12 mouse cellular contexts compared by ENCODE assay signal in the genomic region with DNA sequence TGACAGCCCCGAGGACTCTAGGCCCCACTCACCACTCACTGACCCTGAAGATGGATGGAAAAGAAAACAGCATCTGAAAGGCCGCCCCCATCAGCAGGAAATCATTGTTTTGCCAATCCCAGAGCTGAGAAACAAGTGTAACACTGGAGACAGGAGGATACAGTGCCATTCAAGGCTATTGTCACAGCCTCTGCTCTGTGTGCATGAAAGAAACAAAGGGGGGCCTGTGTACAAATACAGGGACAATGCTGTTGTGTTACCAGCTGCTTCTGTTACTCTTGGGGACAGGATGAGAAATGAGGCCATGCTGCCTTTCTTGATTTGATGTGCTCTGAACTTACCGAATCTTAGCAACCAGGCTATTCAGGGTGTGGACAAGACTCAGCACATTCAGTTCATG. TPM values are rescaled to one million over a fixed set of nuclear protein-coding genes. Genes with fewer than 3 reads are reported as not detected.
DNase-seq lines count a peak whose midpoint lies in the region; ATAC-seq lines count a peak whose summit lies in the region.
"Had no signal": no experiment of that assay in that cellular context is flagged by ENCODE, and none has a peak within 500 bp of the region (broad histone marks: within the 10 kb centered on the region; RNA-seq: fewer than 3 reads in every experiment).

TSS of gene Prr5l (minus strand) at position 30 of the 400 bp plus-strand sequence.

- H3K4me3 ChIP-seq in hindbrain, embryonic 10.5 days: no peak within 1 kb of the TSS
- H3K4me3 ChIP-seq in hindbrain, embryonic 14.5 days (replicated peaks; ENCODE audit: low read length): no peak within 1 kb of the TSS
- no peak within 1 kb of the TSS for H3K4me3 ChIP-seq in lung, embryonic 16.5 days (ENCODE audit: low read length)
- H3K4me3 ChIP-seq in limb, embryonic 11.5 days (ENCODE audit: low read depth, low read length): no peak within 1 kb of the TSS
- H3K4me3 ChIP-seq: midbrain, embryonic 15.5 days had no signal

- no peak within 1 kb of the TSS for H3K4me2 ChIP-seq in hindbrain, embryonic 14.5 days (replicated peaks)
- no peak within 1 kb of the TSS for H3K4me2 ChIP-seq in lung, embryonic 16.5 days (ENCODE audit: low read depth, low read length)
- H3K4me2 ChIP-seq in limb, embryonic 11.5 days (ENCODE audit: low read depth, severe bottlenecking): no peak within 1 kb of the TSS
- H3K4me2 ChIP-seq: midbrain, embryonic 15.5 days had no signal

- ATAC-seq in hindbrain, embryonic 14.5 days (ENCODE audit: low FRiP score): no peak
- no peak for ATAC-seq in lung, embryonic 16.5 days (ENCODE audit: low read depth)
- no peak for ATAC-seq in limb, embryonic 11.5 days (ENCODE audit: insufficient number of reproducible peaks, low FRiP score, low TSS enrichment, low read depth)
- ATAC-seq: CD4-positive, CD25-positive, alpha-beta regulatory T cell, adult 4 months; midbrain, embryonic 15.5 days had no signal

- H3K9ac ChIP-seq in hindbrain, embryonic 14.5 days: no peak within 1 kb of the TSS
- H3K9ac ChIP-seq in lung, embryonic 16.5 days (ENCODE audit: low read length): no peak within 1 kb of the TSS
- H3K9ac ChIP-seq in limb, embryonic 11.5 days (ENCODE audit: low read length): no peak within 1 kb of the TSS
- H3K9ac ChIP-seq: midbrain, embryonic 15.5 days had no signal

- H3K27me3 ChIP-seq in hindbrain, embryonic 10.5 days (ENCODE audit: insufficient read depth, poor library complexity, severe bottlenecking): peaks cover 54% of the 10 kb centered on the region
- H3K27me3 ChIP-seq in hindbrain, embryonic 14.5 days (ENCODE audit: control insufficient read depth, insufficient read depth, low read length): no peaks in the 10 kb centered on the region; the same call in 1 of the 2 replicates
- H3K27me3 ChIP-seq in lung, embryonic 16.5 days (ENCODE audit: control insufficient read depth, insufficient read depth, low read depth, low read length): no peaks in the 10 kb centered on the region
- no peaks in the 10 kb centered on the region for H3K27me3 ChIP-seq in limb, embryonic 11.5 days (ENCODE audit: control insufficient read depth, insufficient read depth, low read length)
- H3K27me3 ChIP-seq: midbrain, embryonic 15.5 days had no signal

- H3K36me3 ChIP-seq in hindbrain, embryonic 10.5 days: no peaks in the 10 kb centered on the region
- no peaks in the 10 kb centered on the region for H3K36me3 ChIP-seq in hindbrain, embryonic 14.5 days (replicated peaks; ENCODE audit: control insufficient read depth, insufficient read depth)
- no peaks in the 10 kb centered on the region for H3K36me3 ChIP-seq in lung, embryonic 16.5 days (ENCODE audit: control insufficient read depth, insufficient read depth, low read length)
- H3K36me3 ChIP-seq in limb, embryonic 11.5 days (ENCODE audit: control insufficient read depth, insufficient read depth, low read length): no peaks in the 10 kb centered on the region
- H3K36me3 ChIP-seq: midbrain, embryonic 15.5 days had no signal

- H3K9me3 ChIP-seq in hindbrain, embryonic 10.5 days: no peaks in the 10 kb centered on the region
- H3K9me3 ChIP-seq in hindbrain, embryonic 14.5 days (ENCODE audit: control insufficient read depth, low read length): no peaks in the 10 kb centered on the region
- H3K9me3 ChIP-seq in lung, embryonic 16.5 days (ENCODE audit: control insufficient read depth, low read length): no peaks in the 10 kb centered on the region
- no peaks in the 10 kb centered on the region for H3K9me3 ChIP-seq in limb, embryonic 11.5 days (ENCODE audit: control insufficient read depth, low read length)
- H3K9me3 ChIP-seq: midbrain, embryonic 15.5 days had no signal

- peak; percentile 49 for DNase-seq in hindbrain, embryonic 10.5 days (ENCODE audit: low spot score)
- no peak for DNase-seq in hindbrain, embryonic 14.5 days (ENCODE audit: low spot score)
- DNase-seq in lung, adult 18-20 months: no peak
- peak; percentile 24 for DNase-seq in embryo, embryonic 11 days
- DNase-seq in limb, embryonic 11.5 days (ENCODE audit: low spot score): no peak
- DNase-seq in Muller cell, postnatal 12 days (ENCODE audit: inconsistent ontology term): no peak
- DNase-seq in heart, postnatal 4 days: no peak
- DNase-seq: kidney, postnatal 4 days; thymus, postnatal 25 days had no signal

- WGBS in hindbrain, embryonic 10.5 days: 29% methylated on average over 3 of the region's 3 CpGs
- WGBS in hindbrain, embryonic 14.5 days: 12% methylated on average over 3 of the region's 3 CpGs
- WGBS in lung, embryonic 16.5 days: 30% methylated on average over 3 of the region's 3 CpGs
- 59% methylated on average over 3 of the region's 3 CpGs for WGBS in limb, embryonic 11.5 days

- peaks cover 36% of the 10 kb centered on the region for H3K4me1 ChIP-seq in hindbrain, embryonic 10.5 days (replicated peaks)
- H3K4me1 ChIP-seq in hindbrain, embryonic 14.5 days (replicated peaks; ENCODE audit: control insufficient read depth, insufficient read depth, low read length): peaks cover 9% of the 10 kb centered on the region
- peaks cover 13% of the 10 kb centered on the region for H3K4me1 ChIP-seq in lung, embryonic 16.5 days (replicated peaks; ENCODE audit: control insufficient read depth, insufficient read depth, low read length)
- H3K4me1 ChIP-seq in limb, embryonic 11.5 days (ENCODE audit: control insufficient read depth, insufficient read depth, low read length): peaks cover 5% of the 10 kb centered on the region; the same call in 1 of the 2 replicates

- peak within 1 kb of the TSS; percentile 53 for H3K27ac ChIP-seq in hindbrain, embryonic 10.5 days
- no peak within 1 kb of the TSS for H3K27ac ChIP-seq in hindbrain, embryonic 14.5 days
- H3K27ac ChIP-seq in lung, embryonic 16.5 days (ENCODE audit: low read length): no peak within 1 kb of the TSS
- no peak within 1 kb of the TSS for H3K27ac ChIP-seq in limb, embryonic 11.5 days (replicated peaks; ENCODE audit: low read depth, low read length)
- H3K27ac ChIP-seq: midbrain, embryonic 15.5 days had no signal

RNA-seq across cellular contexts. Expression of gene Prr5l, which starts in this region (rescaled TPM):
- polyA plus RNA-seq in hindbrain, embryonic 10.5 days (2016; fragmentation: Nextera tagmentation; extraction: Ambion mirVana): 17.8 and 21.6 TPM in 2 replicates
- 4.4 and 6.0 TPM in 2 replicates for polyA plus RNA-seq in hindbrain, embryonic 14.5 days (2014; fragmentation: Nextera tagmentation; extraction: Ambion mirVana)
- polyA plus RNA-seq in lung, embryonic 16.5 days (2015; fragmentation: Nextera tagmentation; extraction: Ambion mirVana): 38.0 and 43.7 TPM in 2 replicates
- 18.6 and 21.9 TPM in 2 replicates for polyA plus RNA-seq in limb, embryonic 11.5 days (2014; fragmentation: Nextera tagmentation; extraction: Ambion mirVana)
- total RNA-seq in heart, postnatal 4 days (2021): 1 to 10 TPM; 3.8 to 4.6 TPM

Comparison
In these comparisons a context has a peak if more than half of its experiments do, and no peak if none do; other contexts are left out.
1. DNase-seq: peak in hindbrain, embryonic 10.5 days (single experiment) and embryo, embryonic 11 days (single experiment); none in hindbrain, embryonic 14.5 days (single experiment), lung, adult 18-20 months (0 of 2), limb, embryonic 11.5 days (single experiment), Muller cell, postnatal 12 days (single experiment) and heart, postnatal 4 days (single experiment).